Mouse (Mus musculus) heart, adult 2 months (tissue): Measurements from ENCODE around the gene Abca5.

ENCODE experiments used
- CTCF ChIP-seq: fragments of 200-600 bp; IDR thresholded peaks from 2 replicates; pipeline ENCODE4 v1.8.1; 2022; ENCODE audit warnings: antibody characterized with exemption, mild to moderate bottlenecking, moderate library complexity
- EP300 ChIP-seq: fragments of 200-500 bp; IDR thresholded peaks from 2 replicates; pipeline ENCODE4 v1.6.1; 2011; ENCODE audit warnings: low read depth, low read length, control low read depth; ENCODE audit not compliant: insufficient read depth
- POLR2A ChIP-seq: fragments of 200-500 bp; IDR thresholded peaks from 2 replicates; pipeline ENCODE4 v1.6.1; 2011; ENCODE audit warnings: mild to moderate bottlenecking, low read depth, low read length, control low read depth; ENCODE audit not compliant: insufficient read depth

DNA sequence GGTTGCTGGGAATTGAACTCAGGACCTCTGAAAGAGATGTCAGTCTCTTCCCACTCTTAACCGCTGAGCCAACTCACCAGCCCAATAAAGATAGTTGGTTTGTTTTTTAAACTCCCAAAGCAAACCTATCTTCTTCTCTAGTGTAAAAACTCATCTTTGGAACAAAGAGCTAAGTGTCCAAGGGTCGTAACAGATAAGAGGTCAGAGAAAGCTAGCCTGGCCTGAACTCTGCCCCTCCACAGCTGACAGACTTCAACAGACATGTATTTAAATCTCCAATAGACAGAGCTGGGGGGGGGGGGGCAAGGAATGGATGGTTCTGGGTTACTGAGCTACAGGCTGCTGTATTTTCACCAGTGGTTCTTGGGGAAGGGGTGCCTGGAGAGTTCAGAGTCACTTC, 100.0 kb downstream of the Abca5 start:
- TF ChIP-seq POLR2A: no peak
- TF ChIP-seq CTCF: no peak
- TF ChIP-seq EP300: no peak
